Mouse (Mus musculus) kidney, postnatal 36 days (tissue): ENCODE results near the gene Nfx1.

ENCODE experiments used
- DNase-seq, 2 experiments: peaks; one replicate each; pipeline ENCODE4 v3.0.0; 2021 to 2022; ENCODE audit warnings: mixed read lengths in 2 of 2

Gene Nfx1

DNA sequence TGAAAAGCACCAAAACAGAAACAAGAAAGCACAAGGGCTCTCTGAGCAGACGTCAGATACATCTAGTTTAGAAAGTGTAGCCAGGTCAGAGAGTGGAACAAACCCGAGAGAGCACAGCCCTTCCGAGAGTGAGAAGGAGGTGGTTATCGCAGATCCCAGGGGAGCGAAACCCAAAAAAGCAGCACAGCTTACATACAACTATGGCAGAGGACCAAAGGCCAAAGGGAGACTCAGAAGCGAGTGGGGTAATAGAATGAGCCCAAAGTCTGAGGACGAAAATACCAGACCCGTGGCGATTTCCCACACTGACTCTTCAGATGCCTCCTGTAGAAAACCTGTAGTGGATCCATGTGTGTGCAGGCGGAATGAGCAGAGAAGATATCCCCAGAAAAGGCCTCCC lies 5.9 kb downstream of the Nfx1 start:
- DNase-seq: no peak

DNA sequence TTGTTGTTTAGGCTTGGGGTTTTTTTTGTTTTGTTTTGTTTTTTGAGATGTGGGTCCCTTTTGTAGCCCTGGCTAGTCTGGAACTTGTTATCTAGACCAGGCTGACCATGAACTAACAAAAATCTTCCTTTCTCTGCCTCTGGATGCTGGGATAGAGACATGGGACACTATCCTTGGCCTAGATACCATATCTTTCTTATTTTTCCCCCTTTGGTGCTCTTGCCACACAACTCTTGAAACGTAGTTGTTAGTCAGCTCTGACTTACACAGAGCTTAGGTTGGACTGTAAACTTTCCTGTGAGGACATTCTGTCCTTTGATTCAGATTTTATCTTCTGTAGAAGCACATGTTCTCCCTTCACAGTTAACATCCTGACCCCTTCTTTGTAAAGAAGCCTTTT lies 8.7 kb downstream of the Nfx1 start:
- DNase-seq: no peak

DNA sequence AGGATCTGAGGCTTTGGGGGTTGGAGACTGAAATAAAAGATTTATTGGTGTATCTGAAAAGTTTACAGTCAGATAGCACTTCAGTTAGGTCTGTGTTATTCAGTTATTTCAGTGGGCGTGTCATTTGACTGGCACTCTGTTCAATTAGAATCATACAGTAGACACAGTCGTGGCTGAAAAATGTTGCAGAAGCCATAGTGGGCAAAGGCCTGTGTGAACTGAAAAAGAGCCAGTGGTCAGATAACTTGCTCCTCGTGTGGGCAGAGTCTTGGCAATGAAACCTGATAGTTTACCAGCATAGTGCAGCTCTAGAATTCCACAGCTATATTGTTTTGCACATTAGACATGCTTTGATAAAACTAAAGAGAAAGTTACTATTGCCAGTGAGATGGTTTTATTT lies 11.8 kb downstream of the Nfx1 start:
- DNase-seq: no peak

DNA sequence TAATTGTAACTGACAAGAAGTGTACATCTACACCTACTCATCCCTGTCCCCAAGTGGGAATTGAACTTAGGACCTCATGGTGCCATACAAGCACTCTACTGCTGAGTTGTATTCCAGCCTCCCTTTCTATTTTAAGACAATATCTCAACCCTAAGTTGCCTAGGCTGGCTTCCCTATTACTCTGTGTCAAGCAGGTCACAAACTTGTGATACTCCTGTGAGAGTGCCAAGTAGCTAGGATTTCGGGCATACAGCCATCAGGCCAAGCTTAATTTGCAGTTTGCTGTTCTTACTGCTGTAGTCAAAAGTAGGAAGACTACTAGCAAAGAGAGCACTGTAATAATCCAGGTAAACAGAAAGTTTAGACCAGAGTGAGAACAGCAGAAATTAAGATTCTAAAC lies 13.0 kb downstream of the Nfx1 start:
- peak; percentile 16 to 30 for DNase-seq

DNA sequence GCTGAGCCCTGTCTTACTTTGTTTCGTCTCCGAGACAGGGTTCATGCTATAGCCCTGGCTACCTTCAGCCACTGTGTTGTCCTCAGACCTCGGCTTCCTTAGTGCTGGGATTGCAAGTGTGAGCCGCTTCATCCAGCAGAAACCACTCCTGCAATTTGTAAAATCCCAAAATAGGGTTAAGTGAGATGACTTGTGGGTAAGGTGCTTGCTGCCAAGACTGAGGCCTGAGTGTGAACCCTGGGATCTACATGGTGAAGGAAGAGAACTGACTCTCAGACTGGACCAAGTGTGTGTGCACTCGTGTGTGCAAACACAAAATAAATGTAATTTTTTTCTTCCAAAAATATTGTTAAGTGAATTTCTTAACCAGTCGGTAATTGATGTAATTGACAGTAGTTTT lies 18.9 kb downstream of the Nfx1 start:
- DNase-seq: no peak

DNA sequence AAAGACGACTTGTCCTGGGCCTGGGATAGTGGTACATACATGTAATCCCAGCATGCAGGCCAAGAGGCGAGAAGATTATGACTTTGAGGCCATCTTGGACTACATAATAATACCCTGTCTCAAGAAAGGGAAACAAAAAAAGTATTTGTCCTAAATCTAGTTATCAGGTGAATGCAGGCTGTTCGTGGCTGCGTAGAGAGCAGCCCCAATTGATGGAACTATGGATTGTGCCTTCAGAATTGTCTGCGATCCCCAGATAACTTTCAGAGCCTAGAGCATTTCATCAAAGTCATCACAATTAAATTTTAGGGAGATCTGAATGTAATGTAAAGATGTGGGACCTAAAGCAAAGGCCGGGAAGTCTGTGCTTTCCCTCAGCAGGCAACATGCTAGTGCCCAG lies 25.6 kb downstream of the Nfx1 start:
- no peak for DNase-seq

DNA sequence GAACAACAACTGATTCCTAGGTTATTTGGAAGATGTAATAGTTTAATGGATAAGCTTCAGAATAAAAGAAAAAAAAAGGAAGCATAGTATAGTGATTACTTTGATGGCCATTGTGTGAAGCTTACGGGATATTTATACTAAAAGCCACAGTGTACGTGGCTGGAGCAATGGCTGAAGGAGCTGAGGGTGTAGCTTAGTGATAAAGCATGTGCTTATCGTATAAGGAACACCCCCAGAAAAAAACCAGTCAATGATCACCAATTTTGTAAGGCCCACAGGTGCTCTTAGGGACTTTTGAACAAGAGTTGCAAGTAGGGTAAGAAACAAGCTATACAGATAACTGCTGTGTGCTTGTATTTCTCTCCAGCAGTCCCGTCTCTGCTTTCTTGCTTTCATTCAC lies 27.2 kb downstream of the Nfx1 start:
- no peak for DNase-seq

DNA sequence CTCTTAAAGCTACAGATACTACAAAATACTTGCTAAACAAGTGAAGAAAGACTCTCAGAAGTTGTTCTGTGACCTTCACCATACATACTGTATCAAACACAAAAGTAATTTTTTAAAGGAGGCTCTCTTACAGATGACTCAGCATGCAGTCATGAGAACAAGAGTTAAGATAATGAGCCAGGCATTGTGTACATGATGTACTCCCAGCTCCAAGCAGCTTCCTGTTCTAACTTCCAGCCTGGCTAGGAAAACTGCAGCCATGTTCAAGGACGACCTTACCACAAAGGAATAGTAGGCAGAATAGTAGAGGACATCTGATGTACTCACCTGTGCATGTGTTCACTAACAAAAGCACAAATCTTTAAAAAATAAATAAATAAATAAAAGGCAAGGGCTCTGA lies 29.6 kb downstream of the Nfx1 start:
- no peak for DNase-seq

DNA sequence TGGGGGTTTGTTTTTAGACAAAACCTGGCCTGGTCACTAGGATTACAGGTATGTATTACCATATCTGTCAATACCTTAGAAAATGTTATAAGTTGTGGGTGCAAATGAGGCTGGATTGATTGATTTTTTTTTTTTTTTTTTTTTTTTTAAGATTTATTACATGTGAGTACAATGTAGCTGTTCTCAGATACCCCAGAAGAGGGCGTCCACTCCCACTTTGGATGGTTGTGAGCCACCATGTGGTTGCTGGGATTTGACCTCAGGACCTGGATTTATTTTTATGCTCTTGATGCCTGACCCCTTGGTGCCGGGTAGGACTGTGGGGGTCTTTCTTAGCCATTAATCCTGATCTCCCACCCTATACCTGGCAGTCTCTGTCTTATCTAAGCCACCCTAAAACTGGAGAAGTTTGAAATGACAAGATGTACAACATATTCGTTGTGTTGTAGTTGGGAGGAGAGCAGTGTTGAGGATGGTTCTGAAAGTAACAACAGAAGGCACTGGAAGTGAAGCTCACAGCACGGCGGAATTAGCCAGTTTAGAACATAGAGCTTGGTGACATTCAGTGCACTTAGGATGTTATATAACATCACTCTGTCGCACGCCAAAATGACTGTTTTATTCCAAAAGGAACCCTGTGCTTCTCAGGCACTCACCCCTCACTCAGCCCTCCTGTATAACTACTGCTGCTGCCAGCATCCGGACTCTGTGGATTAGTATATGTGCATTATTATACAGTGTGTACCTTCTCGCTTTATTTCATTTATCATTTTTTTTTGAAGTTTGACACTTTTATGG lies 30.3 kb downstream of the Nfx1 start:
- DNase-seq: peak in 1 of 2 experiments; percentile 38

DNA sequence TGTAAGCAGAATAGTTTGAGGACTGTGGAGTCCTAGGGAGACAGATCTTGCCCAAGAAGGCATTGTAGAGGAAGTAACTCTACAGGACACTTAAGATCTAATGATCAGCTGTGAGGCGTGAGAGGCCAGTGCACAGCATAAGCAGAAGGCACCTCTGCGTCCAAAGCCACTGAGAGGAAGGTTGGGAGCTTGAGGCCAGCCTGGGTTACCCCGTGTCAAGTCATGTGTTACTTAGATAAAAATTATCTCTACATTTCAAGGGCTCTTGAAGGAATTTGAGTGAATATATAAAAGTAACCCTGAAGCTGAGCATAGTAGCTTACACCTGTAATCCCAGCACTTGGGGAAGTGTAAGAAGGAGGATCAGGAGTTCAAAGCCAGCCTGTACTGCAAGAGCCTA lies 42.6 kb downstream of the Nfx1 start:
- no peak for DNase-seq

DNA sequence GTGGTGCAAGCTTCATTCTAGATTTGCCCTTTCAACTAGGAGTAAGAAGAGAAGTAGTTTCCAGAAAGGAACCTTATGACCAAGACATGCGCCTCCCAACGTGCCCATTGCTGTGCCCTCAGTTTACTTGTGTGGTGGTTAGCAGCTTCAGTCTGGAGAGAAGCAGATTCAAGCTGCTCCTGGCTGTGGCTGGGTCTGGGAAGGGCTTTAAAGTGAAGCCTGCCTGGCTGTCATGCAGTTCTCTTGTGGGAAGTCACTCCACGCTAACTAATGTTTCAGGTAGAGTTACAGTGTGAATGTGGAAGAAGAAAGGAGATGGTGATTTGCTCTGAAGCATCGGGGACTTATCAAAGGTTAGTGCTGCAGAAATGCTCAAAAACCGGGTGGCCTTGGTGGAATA lies 45.1 kb downstream of the Nfx1 start:
- DNase-seq: no peak

DNA sequence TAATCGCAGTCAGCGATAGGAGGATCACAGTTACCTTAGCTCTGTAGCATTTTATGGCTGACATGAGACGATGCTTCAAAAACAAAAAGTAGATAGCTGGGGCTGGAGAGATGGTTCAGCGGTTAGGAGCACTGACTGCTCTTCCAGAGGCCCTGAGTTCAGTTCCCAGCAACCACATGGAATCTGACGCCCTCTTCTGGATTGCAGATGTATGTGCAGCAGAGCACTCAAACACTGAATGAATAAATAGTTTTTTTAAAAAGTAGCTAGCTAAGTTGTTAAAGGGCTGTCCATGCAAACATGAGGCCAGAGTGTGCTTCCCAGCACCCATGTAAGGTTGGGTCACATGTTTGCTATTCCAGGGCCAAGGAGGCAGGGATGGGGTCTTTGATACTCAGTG lies 50.4 kb downstream of the Nfx1 start:
- no peak for DNase-seq

DNA sequence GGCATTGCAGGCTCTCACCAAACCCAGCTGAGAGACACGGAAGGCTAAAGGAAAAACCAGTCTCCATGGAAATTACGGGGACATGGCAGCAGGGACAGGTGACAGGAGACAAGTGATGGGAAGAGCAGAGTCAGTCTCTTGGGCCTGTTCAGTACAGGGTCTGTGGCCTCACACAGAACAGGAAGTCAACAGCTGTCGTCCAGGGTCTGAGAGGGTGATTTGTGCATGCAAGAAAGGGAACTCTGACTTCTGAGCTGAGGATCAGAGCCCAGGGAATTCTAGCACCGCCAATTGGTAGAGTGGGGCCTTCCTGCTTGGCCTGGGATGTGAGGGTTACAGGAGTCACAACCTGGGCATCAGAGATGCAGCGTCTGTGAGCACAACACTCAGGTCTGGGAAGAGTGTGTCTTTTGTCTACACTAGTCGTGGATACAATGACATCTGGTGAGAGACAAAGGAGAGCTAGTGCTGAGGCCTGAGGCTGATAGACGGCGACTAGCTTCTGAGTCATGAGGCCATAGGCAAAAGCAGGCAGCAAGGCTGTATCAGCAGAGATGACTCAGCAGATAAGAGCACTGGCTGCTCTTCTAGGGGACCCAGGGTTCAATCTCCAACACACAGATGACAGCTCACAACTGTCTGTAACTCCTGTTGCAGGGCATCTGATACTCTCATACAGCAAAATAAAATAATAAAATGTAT lies 55.5 kb downstream of the Nfx1 start:
- DNase-seq: no peak

DNA sequence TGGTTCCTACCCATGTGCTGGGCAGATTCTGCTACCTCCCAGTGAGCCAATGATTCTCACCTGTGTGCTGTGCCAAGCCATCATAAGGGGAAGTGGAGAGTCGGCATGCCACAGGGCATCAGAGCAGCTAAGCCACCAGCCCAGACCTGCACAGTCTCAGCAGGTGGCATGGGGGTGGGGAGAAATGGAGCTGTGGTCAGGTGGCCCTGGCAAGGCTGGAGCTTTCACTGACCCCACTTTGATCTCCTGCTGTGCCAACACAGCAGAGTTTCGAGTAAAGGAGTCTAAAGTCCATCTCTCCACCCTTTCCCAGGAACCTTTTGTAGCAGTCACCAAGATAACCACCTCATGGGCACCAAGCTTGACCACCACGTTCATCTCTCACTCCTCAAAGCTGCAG lies 57.2 kb downstream of the Nfx1 start:
- DNase-seq: peak; percentile 91 to 92

DNA sequence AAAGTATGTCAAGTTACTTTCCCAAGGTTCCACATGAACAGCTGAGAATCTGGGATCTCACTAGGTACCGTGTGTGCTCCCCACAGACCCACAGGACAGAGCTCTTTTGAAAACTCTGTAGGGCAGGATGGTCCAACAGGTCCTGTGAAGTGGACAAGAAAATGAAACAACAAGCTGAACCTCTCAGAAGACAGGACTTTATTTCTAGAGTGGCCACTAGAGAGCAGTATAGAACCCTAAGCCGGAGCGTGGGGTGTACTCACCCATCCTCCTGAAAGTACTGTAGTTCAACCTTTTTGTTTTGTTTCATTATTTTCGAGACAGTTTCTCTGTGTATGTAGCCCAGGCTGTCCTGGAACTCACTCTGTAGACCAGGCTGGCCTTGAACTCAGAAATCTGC lies 57.6 kb downstream of the Nfx1 start:
- no peak for DNase-seq

DNA sequence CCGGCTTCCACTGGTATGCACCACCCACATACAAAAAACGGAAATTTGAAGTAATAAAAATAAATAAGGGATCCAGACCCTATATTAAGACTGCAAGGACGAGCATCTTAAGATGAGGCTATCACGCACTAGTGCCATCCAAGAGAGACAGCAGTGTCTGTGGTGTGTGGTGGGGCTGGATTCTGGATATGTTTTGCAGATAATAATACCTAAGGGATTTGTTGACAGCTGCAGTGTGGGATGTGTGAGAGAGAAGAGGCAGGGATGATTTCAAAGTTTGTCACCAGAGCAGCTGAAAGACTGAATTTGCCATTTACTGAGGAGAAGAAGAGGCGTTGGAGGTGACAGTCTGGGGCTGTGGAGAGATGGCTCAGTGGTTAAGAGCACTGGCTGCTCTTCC lies 58.7 kb downstream of the Nfx1 start:
- no peak for DNase-seq

DNA sequence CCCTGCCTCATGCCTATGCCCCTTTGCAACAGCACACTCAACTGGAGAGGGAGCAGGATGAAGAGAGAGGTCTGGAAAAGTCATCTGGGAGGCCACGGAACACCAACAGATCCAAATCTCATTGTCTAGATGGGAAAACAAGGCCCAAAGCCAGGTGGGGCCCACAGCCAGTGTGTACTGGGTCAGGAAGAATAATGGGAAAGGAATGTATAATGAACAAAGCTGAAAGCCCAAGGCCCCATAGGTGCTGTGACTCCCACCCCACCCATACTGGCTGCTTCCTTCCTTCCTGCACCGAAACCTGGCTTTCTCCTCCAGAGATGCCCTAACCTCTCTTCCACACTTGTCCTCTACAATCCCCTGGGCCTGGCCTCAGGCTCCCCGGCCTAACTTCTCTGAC lies 60.5 kb downstream of the Nfx1 start:
- DNase-seq: no peak

DNA sequence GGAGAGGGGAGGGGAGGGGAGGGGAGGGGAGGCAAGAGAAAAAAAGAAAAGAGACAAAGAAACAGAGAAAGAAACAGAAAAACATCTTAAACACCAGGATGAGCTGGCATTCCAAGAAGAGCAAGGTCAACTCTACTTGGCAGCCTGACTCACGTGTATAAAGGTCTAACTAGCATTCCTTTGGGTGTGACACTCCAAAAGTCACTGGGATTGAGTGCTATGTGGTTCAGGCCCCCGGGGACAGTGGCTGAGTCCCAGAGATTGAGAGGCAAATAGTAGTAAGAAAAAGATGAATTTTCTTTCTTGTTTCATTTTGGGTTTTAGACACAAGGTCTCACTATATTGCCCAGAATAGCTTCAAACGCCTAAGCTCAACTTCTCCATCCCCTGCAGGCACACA lies 67.2 kb downstream of the Nfx1 start:
- DNase-seq: peak; percentile 49 to 55

DNA sequence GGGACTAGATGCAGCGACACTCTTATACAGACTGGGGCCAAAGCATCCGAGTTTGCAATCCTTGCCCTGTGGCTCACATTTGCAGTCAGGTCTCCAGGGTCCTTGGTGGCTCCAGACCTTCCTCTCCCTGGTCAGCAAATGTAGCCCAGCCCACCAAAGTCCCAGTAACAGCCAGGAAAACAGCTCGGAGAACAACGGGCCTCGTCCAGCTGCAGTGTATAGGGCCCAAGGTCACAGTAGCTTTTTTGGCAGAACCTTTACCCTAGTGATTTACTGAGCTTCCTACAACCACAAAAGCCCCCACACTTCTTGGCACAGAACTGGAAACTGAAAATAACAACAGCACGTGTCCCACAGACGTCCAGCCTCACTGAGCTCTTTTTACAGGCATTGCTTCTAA lies 70.3 kb downstream of the Nfx1 start:
- no peak for DNase-seq

DNA sequence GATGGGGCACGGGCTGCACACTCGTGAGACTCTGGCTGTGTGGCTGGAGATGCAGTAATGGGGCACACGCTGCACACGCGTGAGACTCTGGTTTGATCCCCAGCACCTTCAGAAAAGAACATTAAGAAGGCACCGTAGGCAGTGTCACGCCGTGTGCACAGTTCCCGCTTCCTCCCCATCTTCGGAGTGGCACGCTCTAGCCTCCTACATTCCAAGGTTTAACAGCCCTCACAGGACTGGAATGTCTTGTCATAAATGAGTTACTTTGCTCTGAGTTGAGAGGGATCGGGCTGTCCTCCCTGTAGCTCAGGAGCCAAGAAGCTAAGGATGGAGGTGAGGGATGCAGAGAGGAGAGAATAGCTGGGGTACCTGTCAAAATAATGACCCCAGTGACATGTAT lies 72.2 kb downstream of the Nfx1 start:
- DNase-seq: peak; percentile 54 to 66

DNA sequence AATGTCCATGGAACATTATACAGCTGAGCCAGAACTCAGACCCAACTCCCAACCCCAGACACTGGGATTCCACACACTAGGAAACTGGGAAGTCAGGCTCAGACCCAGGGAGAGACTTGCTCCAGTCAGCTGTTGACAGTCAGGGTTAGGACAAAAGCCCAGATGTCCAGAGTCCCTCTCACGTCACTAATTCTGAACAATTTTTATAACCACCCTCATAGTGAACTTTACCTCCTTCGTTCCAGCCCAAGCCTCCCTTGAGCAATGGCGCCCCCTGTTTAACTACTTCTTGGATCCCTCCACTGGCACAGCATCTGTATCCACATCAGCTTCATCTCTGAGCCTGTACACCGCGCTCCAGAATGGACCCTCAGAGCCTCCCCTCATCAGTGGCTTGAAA lies 73.3 kb downstream of the Nfx1 start:
- DNase-seq: peak; percentile 62 to 70

DNA sequence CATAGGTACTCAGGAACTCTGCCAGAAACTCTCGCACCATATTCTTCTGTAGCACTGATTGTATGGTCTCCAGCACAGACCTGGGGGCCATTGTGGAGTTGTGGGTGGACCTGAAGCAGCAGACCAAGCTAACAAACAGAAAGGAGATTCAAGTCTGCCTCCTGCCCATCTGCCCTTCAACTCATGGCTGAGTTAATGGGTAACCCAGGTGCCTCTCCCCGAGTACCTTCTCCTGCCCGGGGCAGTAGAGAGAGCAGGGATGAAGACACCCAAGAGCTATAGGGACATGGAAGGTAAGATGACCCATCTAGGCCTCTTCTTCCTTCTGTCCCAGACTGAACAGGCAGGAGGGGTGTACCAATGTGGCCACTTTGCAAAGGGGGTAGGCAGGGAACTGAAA lies 74.6 kb downstream of the Nfx1 start:
- DNase-seq: peak; percentile 72 to 84

DNA sequence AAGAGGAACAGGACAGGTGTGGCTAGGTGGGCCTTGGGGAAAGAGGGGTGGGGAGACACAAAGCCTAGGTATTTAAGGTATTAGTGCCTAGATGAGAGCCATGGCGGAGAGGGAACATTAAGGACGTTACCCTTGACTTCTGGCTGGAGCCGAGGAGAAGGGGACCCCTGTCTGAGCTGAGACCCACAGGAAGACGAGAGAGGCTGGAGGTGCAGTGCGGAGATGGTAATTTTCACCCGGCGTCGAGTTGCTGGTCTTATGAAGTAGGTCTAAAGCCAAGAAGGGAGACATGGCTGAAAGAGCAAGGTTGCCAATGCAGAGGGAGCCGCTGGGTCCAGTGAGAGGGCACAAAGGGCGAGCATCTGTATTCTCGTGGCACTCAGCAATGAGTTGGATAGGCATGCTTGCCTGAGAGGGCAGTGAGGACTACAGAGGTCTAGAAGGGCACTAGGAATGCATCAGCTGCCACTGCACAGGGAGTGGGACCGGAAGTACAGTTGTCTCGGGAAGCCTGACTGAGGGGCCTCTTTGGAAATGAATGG lies 75.6 kb downstream of the Nfx1 start:
- DNase-seq: peak; percentile 63 to 66

DNA sequence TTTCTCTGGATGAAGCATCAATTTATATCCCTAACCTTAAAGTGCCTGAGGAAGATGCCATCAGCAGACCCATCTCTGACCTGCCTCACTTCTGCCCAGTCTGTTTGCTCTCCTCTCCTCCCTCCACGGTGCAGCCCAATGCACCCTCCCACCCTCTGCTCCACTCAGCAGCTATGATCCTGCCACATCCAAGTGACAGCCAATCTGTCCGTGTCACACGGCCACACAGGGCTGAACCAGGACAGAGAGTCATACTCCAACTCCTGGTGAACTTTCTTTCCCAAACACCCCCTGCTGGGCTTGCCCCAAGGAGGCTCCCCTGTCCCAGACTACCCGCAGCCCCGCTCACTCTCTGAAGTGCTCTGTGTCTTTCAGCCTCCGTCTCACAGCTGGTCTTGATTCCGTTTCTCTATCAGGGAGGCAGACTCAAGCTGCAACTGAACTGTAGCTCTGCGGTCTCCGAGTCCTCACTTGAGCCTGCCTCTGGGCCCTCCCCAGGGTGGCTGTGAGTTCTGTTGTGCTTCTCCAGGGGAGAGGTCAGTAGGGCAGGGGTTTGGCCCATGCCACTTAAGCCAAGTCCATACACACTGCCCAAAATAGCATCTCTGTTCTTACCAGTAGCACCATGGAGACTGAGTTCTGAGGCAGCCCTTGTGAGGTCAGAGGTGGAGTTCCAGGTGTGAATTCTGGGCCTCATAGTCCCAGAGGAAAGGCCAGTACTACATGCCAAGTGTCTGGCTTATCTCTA lies 77.0 kb downstream of the Nfx1 start, which contains the start of gene Aqp7:
Aqp7 (minus strand) TSS at position 616 of the 748 bp plus-strand sequence.
- DNase-seq: peak in 1 of 2 experiments; percentile 24
